Mouse (Mus musculus): Measurements from ENCODE around the gene Acss3.

Acss3 gene

DNA sequence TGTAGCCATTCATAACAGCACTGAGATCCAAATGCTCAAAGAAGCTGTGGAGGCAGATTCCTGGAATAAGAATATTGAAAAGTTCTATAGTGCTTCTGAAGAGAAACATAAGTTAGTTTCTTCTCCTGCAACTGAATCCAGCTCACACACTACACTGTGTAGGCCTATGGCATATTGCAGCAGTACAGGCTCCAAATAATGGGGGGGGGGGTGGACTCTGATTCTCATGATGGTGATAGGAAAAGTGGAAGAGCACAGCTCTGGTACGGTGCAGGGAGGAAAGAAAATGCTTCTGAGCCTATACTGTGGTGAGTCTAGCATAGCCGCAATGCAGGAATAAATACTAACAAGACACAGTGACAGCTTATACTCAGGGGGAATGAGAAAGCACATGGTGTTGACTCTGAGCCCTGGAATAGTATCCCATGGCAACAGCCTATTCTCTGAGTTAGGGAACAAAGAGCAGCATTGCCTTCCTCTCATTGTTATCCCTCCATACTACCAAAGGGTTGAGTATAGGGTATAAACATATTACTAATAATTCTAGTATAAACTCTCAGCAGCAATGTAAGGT is 125.3 kb downstream of the Acss3 start:
- no peak for DNase-seq

DNA sequence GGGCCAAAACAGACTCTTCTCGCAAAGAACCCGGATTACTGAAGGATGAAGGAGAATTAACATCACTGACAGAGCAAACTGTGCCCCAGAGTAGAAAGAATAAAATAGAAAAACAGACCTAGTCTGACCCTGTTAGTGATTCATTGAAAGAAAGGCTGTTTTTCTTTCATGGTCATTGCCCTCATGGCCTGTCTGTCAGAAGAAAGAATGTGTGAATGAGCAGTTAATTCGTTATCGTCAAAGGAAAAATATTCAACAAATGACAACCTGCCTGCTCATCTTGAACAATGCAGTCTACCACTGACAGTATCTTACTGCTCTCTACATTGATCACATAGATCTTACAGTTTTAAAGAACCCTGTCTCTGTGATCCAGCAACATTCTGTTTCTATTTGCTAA is 134.0 kb downstream of the Acss3 start:
- no peak for DNase-seq

DNA sequence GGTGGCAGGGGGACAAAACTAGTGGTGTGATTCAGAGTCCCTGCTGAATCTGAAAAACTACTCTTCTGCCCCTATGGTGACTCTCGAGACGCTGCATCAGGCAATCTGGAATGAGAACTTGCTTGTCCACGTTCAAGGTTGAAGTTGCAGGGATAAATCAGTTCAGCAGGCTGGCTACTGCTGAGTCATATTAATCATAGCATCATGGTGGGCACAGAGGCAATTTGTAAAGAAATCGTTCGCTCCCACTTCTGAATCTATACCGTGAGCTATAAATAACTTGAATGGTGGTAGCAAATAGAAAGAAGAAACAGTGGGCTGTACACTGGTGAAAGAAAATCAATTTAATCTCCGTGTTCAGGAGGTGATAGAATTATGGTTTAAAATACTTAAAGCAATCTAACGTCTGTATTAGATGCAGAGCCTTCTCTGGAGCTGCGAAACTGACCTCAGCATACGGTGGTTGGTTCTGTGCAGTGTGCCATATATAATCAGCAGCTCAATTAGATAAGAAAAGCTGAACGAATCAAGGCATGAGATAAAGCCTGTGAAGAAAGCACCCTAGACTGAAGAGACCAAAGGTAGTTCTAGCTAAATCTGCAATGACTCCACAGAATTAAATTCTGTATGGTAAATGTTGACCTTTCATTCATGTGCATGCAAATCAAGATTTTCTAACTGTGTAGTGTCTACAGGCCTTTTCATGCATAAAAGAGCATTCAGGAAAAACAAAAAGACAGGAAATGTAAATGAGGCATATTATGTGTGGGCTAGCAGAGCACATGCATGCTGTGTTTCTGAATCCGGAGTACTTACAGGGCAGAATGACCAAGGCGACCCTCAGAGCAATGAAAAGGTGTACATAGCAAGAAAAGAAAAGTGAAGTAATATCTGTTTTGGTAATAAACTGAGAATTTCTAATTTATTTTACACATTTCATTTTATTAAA is 148.0 kb downstream of the Acss3 start:
- no peak for DNase-seq

DNA sequence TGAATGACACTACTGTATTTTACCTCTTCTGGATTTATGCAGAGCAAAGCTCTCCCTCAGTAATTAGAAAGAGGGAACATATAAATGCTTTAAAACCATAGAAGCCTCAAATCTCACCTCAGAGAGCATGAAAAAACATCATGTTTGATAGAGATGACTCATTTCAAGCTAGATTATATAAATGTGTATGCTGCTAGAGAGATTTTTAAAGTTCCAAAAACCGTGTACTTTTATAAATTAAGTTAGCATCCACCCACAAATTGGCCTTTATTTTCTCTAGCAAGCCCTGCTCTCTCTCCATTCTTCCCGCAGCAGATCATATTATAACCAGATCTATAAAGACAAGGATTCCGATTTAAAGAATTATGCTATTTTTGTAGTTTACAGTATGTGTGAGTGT is 164.4 kb downstream of the Acss3 start:
- DNase-seq = no peak

DNA sequence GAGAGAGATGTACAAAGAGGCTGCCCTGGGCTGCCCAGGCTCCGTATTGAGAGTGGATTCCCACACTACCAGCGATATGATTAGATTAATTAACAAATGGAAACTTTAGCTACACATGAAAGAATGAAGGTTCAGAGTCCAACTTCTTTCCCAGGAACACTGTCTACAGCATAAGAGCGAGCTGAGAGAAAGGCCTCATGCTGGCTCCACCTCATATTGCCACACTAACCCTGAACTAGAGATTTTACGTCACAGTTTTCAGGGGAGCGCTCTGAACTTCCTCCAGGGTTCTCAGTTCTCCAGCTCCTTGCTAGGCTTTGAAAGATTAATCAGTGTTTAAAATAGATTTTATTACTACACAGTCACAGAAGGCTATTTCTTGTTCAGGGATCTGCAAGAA is 182.1 kb downstream of the Acss3 start:
- no peak for DNase-seq

DNA sequence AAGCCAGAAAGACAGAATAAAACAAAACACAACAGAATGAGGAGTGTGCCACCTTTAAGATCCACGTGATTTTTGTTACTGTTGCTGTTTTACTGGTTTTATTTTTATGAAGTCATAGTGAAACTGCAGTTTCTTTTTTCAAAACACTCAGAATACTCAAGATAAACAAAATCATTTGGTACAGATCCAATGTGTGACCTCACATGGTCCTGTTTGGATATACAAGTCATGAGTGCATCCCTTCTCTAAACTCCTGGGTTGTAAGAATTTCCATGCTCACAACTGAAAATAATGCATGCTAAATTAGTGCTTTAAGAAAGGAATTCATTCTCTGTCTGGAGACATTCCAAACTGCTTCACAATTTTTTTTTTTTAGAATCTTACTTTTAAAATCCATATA is 184.0 kb downstream of the Acss3 start:
- DNase-seq = no peak

DNA sequence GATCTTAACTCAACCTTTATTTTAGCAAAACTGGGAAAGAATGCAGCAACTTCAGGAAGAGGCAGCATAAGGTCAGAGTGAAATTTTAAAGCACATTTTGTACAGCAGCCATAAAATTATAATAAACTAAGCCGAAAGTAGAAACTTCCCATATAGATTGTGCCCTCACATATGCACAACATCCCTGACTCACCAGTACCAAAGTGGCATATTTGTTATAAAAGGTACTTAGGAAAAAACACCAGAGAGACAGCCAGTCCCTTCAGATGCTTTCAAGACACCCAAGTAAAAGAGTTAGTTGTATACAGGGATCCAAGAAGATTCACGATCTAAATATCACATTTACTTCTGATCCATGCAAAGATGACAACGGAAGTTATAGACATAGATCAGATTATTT is 184.6 kb downstream of the Acss3 start:
- DNase-seq = no peak

DNA sequence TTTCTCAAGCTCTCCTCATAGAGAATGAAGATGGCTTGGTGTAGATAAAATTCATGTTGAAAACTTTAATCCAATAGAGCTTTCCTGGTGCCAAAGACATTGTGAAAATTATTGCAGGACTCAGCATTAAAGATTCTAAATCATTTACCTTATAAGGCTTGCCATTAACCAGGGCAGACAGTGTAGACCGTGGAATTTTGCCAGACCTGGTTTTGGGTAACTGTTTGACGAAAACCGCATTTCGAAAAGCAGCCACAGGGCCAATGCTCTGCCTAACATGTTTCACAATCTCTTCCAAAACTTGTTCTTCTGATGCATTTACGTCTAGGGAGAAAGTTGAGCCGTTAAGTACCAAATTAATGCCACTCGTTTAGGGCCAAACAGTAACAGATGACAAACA is 186.5 kb downstream of the Acss3 start:
- no peak for DNase-seq

DNA sequence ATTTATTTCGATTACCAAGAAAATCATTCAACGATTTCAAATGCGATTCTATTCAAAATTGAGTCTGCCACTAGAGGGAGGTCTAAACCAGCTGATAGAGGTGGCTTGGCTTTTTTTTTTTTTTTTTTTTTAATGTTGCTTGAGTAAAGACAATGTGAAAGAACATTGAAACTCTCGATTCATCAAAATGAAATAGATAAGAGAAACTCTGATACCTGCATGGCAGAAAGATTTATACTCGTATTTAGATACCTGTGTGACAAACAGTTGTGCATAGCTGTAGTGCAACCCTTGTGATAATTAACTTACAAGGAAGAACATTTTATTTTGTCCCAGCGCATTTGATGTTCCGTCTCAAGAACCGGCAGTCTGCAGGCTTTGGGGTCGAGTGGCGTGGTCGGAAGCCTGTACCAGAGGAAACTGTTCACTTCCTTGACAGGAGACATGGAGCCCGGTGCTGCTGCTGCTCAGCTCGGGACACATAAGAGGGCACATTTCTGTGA is 190.8 kb downstream of the Acss3 start:
- DNase-seq = no peak

DNA sequence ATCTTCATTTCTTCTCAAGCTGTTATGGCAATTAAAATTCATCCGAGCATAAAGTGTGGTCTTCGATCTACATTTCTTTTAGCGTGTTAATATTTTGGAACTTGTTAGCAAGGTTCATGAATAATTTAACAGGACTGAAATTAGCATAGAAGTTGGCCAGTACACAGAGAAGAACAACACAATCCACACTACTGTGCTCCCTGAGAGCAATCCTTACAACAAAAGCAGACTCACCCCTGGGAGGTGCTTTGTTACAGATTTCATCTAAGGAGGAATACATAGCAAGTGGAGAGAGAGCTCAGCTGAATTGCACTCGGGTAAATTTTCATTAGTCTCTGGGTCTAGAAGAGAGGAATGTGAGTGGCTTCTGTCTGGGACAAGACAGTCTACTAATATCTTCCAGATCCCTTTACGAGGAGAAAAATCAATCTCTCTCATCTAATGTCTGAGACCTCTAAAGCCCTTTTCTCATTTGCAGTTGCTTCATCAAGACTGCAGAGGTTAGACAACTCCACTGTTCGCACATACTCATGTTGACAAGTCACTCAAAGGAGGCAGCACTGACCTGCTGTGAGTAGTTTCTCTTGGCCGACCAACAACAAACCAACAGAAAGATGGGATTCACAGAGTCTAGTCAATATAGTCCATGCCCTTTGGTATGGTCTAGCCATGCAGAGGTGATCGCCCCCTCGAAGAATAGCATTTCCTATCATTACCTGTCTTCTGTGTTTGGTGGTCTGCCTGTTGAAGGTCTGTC is 194.7 kb downstream of the Acss3 start:
- no peak for DNase-seq

DNA sequence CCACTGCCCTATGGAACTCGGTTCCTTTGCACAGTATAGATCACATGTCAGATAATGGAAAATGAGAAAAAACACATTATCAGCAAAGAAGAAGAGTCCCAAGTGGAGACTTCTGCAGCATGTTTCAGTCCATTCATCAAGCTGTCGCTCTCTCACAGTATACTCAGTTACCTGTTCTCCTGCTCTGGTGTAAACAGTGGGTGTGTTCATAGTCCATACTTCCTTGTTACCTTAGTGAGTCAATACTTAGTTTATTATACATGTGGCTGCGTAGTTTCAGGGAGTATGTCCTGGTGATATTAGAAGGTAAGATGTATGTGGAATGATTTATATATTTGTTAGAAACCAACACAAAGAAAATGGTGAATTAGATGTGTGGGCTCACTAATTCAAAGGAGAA is 198.7 kb downstream of the Acss3 start:
- no peak for DNase-seq

DNA sequence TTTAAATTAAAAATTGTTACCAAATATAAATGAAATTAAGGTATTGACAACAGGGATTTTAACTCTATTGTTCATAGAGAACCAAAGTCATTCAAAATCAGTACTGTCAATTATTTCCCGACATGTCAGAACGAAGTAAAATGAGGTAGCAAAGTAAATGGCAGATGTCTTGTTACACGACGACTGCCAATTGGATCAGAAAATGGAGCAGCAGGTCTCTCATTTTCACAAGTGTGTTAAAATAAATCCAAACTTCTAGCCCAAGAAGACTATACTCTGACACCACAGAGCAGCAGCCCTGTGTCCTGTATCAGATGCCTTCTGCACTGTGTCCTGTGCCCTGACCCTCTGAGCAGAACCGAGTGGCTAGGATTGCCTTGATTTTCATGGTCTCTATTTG is 199.1 kb downstream of the Acss3 start:
- DNase-seq = no peak

DNA sequence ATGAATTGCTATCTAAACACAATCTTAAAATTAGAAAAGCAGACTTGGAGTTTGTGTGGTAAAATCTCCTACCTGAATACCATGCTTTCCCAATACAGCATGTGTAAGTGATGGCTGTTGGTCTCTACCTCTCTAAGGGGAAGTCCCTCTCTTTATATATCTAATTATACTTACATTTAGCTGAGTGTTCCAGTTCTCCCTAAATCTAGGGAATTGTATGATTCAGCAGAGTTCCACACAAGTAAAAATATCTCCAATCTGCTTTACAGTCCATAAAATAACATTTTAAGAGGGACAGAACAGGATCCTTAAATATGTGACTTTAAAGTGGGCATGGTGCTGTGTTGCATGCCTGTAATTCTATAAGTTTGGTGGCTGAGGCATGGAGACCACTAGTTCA is 208.6 kb downstream of the Acss3 start:
- no peak for DNase-seq

DNA sequence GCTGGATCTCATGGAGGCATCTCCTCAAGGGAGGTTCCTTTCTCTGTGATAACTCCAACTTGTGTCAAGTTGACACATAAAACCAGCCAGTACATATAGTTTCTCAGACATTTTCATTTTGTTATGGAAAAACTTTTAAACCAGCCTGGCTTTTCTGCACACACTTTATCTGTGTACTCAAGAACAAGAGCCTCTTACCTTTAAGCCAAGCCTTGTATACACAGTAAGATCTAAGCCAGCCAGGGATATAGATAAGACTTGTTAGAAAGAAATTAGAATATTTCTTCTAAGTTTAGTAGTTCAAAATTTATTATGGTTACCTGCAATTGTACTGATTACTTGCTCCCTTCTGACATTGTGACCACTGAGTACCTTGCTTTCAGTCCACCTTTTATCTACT is 209.2 kb downstream of the Acss3 start:
- no peak for DNase-seq

DNA sequence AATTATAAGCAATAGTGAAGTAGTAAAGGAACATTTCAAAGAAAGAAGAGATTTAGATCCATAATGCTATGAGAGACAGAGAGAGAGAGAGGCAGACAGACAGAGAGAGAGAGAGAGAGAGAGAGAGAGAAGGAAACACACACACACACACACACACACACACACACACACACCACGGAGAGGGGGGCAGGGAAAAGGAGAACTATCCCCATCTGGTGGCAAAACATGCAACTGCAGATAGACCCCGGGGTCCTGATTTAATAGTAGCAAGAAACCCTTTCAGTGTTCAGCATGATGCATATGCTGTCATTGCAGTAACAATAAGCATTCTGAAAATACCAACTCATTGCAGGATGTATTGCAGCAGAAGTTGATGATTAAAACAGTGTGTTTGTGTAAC is 210.4 kb downstream of the Acss3 start:
- no peak for DNase-seq

DNA sequence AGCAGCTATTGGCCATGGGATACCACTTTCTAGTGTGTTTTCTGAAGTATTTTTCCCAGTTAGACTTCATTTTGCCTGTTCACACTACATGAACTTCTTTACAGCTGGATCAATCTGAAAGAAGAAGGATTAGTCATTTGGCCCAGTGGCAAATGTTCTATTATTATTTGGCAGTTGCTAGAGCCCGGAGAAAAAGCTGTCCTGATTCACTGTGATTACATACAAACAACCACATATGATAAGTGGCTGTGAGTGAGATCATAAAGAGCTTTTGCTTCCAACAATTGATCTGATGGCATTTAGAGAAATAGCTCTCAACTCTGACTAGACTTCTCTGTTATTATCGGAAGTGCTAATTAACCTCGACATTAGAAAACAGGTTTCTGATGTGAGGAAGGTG is 213.4 kb downstream of the Acss3 start:
- DNase-seq = no peak

DNA sequence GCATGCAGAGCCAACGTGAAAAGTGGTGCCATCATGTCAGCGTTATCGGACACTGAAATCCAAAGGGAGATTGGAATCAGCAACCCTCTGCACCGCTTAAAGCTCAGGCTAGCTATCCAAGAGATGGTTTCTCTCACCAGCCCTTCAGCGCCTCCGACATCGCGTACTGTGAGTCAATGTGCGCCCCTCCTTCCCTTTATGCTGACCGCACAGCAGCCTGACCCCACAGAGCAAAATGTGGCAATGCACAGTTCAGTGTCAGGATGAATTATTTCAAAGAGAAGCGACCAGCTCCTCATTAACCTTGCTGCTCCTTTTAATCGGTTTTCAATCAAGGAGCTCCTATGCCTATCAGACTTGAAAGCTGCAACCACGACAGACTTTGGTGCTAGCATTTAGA is 227.1 kb downstream of the Acss3 start:
- DNase-seq = no peak
